Mouse (Mus musculus) lung, adult 2 months (tissue): Measurements from ENCODE around the gene Bpifb1.

Source experiments
- CTCF ChIP-seq: fragments of 200-500 bp; IDR thresholded peaks from 2 replicates; pipeline ENCODE4 v1.5.1; 2011; ENCODE audit warnings: mild to moderate bottlenecking, low read length, control low read depth; ENCODE audit not compliant: insufficient read depth
- POLR2A ChIP-seq: fragments of 200-500 bp; IDR thresholded peaks from 2 replicates; pipeline ENCODE4 v1.6.1; 2011; ENCODE audit warnings: low read depth, mild to moderate bottlenecking, control low read depth, low read length, borderline replicate concordance; ENCODE audit errors: extremely low read depth

- TF ChIP-seq POLR2A (no peak), CTCF (no peak)
These were observed 1.5 kb downstream of the Bpifb1 start for GRCm38 (mm10) chr2:154192141-154192540.
